Mouse (Mus musculus): ENCODE results near the gene Prss1. TPM values are rescaled to one million over a fixed set of nuclear protein-coding genes. Genes with fewer than 3 reads are reported as not detected.
"Not testable (repeated sequence)": the region's sequence is repeated elsewhere in the genome, so short reads cannot be mapped to it uniquely, and the experiment has no call there.

Prss1 gene
- not detected in 2 replicates for polyA plus RNA-seq (2015; fragmentation: Nextera tagmentation; extraction: Ambion mirVana)

DNA sequence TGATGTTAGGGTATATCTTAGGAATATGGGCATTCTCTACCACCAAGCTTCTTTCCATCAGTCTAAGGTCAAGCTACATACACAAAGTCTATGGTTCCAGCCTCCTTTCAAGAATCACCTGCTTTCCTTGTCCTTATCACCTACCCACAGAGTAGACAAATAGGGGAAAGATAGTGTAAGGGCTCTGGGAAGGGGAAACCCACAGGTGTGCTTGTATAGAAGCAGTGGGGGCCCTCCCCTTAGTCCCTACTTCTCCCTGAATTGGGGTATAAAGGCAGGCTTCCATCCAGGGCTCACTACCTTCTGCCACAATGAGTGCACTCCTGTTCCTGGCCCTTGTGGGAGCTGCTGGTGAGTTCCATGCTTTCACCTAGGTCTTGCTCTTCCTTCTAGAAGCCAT lies at the start of gene Prss1:
Prss1 (plus strand) TSS at position 301 of the 400 bp plus-strand sequence.
- H3K27ac ChIP-seq (ENCODE audit: low read length); H3K27me3 ChIP-seq (replicated peaks; ENCODE audit: control insufficient read depth, insufficient read depth, low read length); H3K9me3 ChIP-seq (ENCODE audit: control insufficient read depth, low read length); H3K4me3 ChIP-seq (replicated peaks; ENCODE audit: low read length); ATAC-seq; H3K4me1 ChIP-seq (replicated peaks; ENCODE audit: control insufficient read depth, insufficient read depth, low read length); H3K9ac ChIP-seq (replicated peaks; ENCODE audit: low read depth, low read length); H3K36me3 ChIP-seq (ENCODE audit: control insufficient read depth, insufficient read depth); H3K4me2 ChIP-seq (ENCODE audit: low read length): not testable (repeated sequence)

DNA sequence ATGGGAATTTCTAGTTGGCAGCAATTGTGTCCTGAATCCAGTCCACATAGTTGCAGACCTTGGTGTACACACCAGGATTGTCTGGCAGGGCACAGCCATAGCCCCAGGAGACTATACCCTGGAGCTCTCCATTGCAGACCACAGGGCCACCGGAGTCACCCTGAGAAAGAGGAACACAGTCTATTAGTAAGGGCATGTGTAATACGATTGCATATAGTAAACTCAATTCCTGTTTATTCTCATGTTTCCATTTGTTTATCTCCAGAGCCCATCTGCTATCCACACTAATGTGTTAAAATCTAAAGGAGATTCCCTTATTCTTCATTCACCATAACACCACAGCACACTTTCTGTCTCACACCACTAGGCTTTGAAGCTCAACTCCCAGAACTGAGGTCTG lies 16.5 kb upstream of the Prss1 start:
- not testable (repeated sequence) for H3K4me2 ChIP-seq (ENCODE audit: low read length); H3K9me3 ChIP-seq (ENCODE audit: control insufficient read depth, low read length); H3K9ac ChIP-seq (replicated peaks; ENCODE audit: low read depth, low read length); H3K36me3 ChIP-seq (ENCODE audit: control insufficient read depth, insufficient read depth); H3K27ac ChIP-seq (ENCODE audit: low read length); H3K4me3 ChIP-seq (replicated peaks; ENCODE audit: low read length); ATAC-seq; H3K4me1 ChIP-seq (replicated peaks; ENCODE audit: control insufficient read depth, insufficient read depth, low read length); H3K27me3 ChIP-seq (replicated peaks; ENCODE audit: control insufficient read depth, insufficient read depth, low read length)
- WGBS = 100% methylated on average over 2 of the region's 2 CpGs

DNA sequence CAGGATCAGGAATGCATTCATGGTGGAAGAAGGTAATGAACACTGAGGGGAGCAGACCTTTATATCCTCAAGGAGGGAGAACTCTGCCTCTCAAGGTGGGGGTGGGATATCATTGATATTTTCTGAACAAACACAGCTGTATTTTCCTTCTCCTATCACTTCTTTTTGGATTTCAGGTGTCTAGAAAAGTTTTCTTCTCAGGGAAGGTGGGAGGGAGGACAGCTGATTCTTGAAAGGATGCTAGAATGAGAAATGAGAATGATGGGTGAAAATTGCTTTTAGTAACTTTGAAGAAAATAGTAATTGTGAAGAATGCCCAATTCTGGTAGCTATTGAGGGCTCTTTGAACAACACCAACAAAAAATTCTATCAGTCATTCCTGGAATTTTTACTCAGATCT lies 12.7 kb upstream of the Prss1 start, which contains the start of gene Gm10334:
Gm10334 (minus strand) TSS at position 101 of the 400 bp plus-strand sequence.
- H3K4me1 ChIP-seq (replicated peaks; ENCODE audit: control insufficient read depth, insufficient read depth, low read length); H3K4me2 ChIP-seq (ENCODE audit: low read length); H3K27me3 ChIP-seq (replicated peaks; ENCODE audit: control insufficient read depth, insufficient read depth, low read length); ATAC-seq; H3K36me3 ChIP-seq (ENCODE audit: control insufficient read depth, insufficient read depth); H3K27ac ChIP-seq (ENCODE audit: low read length); H3K9me3 ChIP-seq (ENCODE audit: control insufficient read depth, low read length); H3K9ac ChIP-seq (replicated peaks; ENCODE audit: low read depth, low read length); H3K4me3 ChIP-seq (replicated peaks; ENCODE audit: low read length): not testable (repeated sequence)

DNA sequence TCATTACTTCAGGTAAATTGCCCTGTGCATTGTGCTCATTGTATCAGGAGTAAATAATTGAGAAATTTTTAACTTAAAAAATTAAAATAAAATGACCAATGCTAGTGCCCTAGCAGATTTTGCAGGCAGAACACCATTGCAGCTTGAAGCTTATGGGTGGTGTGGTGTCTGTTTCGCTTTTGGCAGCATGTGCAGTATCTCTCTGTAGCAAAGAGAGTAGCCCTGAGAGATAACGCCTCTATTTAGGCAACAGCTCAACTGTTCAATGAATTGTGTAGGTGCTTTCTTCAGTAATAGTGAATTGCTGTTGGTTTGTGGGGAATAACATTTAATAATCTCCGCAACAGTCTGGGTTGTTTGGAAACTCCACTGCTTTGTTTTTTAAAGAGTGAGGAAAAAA lies 40.6 kb downstream of the Prss1 start:
- Histone ChIP-seq H3K4me3 (replicated peaks; ENCODE audit: low read length) (no peak overlapping the region), H3K36me3 (ENCODE audit: control insufficient read depth, insufficient read depth) (no peaks in the 10 kb centered on the region), H3K27me3 (replicated peaks; ENCODE audit: control insufficient read depth, insufficient read depth, low read length) (no peaks in the 10 kb centered on the region), H3K4me2 (ENCODE audit: low read length) (no peak overlapping the region), H3K9me3 (ENCODE audit: control insufficient read depth, low read length) (no peaks in the 10 kb centered on the region), H3K9ac (replicated peaks; ENCODE audit: low read depth, low read length) (no peak overlapping the region), H3K4me1 (replicated peaks; ENCODE audit: control insufficient read depth, insufficient read depth, low read length) (no peaks in the 10 kb centered on the region), H3K27ac (ENCODE audit: low read length) (no peak overlapping the region)
- no peak for ATAC-seq
- 90% methylated on average over 3 of the region's 3 CpGs for WGBS

DNA sequence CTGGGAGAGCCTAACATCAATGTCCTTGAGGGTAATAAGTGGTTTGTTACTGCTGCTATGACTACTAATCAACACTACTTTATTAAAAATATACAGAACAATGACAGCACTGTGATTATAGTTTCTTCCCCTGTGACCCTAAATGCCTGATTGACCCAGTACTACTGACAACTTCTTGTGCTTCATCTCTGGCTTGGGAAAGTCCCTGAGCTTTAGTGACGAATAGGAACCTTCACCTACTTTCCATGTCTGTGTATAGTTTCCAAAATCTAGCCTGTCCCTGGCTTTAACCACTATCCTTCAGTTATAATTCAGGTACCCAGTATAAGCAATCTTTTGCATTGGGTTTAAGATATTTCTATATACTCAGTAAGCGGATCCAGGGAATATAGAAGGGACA lies 46.2 kb downstream of the Prss1 start:
- no peak overlapping the region for H3K9ac ChIP-seq (replicated peaks; ENCODE audit: low read depth, low read length)
- no peak overlapping the region for H3K27ac ChIP-seq (ENCODE audit: low read length)
- ATAC-seq = no peak
- H3K27me3 ChIP-seq (replicated peaks; ENCODE audit: control insufficient read depth, insufficient read depth, low read length) = no peaks in the 10 kb centered on the region
- H3K4me3 ChIP-seq (replicated peaks; ENCODE audit: low read length) = no peak overlapping the region
- H3K36me3 ChIP-seq (ENCODE audit: control insufficient read depth, insufficient read depth) = no peaks in the 10 kb centered on the region
- WGBS = 92% methylated on average over 2 of the region's 2 CpGs
- no peak overlapping the region for H3K4me2 ChIP-seq (ENCODE audit: low read length)
- no peaks in the 10 kb centered on the region for H3K9me3 ChIP-seq (ENCODE audit: control insufficient read depth, low read length)
- no peaks in the 10 kb centered on the region for H3K4me1 ChIP-seq (replicated peaks; ENCODE audit: control insufficient read depth, insufficient read depth, low read length)

DNA sequence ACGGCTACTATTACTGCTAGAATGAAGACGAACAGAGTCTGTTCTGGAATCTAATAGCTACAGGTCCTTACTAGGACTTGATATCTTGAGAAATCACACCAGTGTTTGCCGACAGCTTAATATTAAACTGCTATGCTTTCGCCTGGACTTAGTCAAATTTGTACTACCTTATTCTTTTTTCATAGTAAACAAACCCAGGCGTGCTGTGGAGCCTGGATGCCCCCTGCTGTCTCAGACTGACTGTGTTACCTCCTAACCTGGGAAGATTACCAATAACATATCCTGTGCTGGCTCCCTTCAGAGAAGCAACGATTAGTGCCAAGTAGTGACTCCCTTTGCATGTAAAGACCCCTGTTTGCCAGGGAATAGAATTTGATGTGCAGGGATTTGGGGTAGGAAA lies 46.6 kb downstream of the Prss1 start:
- H3K9ac ChIP-seq (replicated peaks; ENCODE audit: low read depth, low read length) = no peak overlapping the region
- 75% methylated on average over 6 of the region's 6 CpGs for WGBS
- no peaks in the 10 kb centered on the region for H3K27me3 ChIP-seq (replicated peaks; ENCODE audit: control insufficient read depth, insufficient read depth, low read length)
- no peak overlapping the region for H3K27ac ChIP-seq (ENCODE audit: low read length)
- H3K4me1 ChIP-seq (replicated peaks; ENCODE audit: control insufficient read depth, insufficient read depth, low read length) = no peaks in the 10 kb centered on the region
- H3K4me3 ChIP-seq (replicated peaks; ENCODE audit: low read length) = no peak overlapping the region
- no peaks in the 10 kb centered on the region for H3K9me3 ChIP-seq (ENCODE audit: control insufficient read depth, low read length)
- H3K36me3 ChIP-seq (ENCODE audit: control insufficient read depth, insufficient read depth) = no peaks in the 10 kb centered on the region
- H3K4me2 ChIP-seq (ENCODE audit: low read length) = no peak overlapping the region
- ATAC-seq = no peak

Other genes starting within 250 kb of the Prss1 start
- not detected in 2 replicates for gene Try4, start 156.7 kb upstream of the Prss1 start, polyA plus RNA-seq (2015; fragmentation: Nextera tagmentation; extraction: Ambion mirVana)
- gene Try5, start 142.1 kb upstream of the Prss1 start, polyA plus RNA-seq (2015; fragmentation: Nextera tagmentation; extraction: Ambion mirVana) = not detected in 2 replicates
- not detected in 2 replicates for gene Try10, start 104.8 kb upstream of the Prss1 start, polyA plus RNA-seq (2015; fragmentation: Nextera tagmentation; extraction: Ambion mirVana)
- gene Prss3, start 81.3 kb upstream of the Prss1 start, polyA plus RNA-seq (2015; fragmentation: Nextera tagmentation; extraction: Ambion mirVana) = not detected in 2 replicates
- not detected in 2 replicates for gene Gm5771, start 66.6 kb upstream of the Prss1 start, polyA plus RNA-seq (2015; fragmentation: Nextera tagmentation; extraction: Ambion mirVana)
- gene Gm10334, start 12.8 kb upstream of the Prss1 start, polyA plus RNA-seq (2015; fragmentation: Nextera tagmentation; extraction: Ambion mirVana) = not detected in 2 replicates
- not detected in 2 replicates for gene Prss2, start 62.9 kb downstream of the Prss1 start, polyA plus RNA-seq (2015; fragmentation: Nextera tagmentation; extraction: Ambion mirVana)
- gene Ephb6, start 146.6 kb downstream of the Prss1 start, polyA plus RNA-seq (2015; fragmentation: Nextera tagmentation; extraction: Ambion mirVana) = 37.7 and 39.4 TPM in 2 replicates
- 0.60 and 0.65 TPM in 2 replicates for gene Trpv6, start 177.5 kb downstream of the Prss1 start, polyA plus RNA-seq (2015; fragmentation: Nextera tagmentation; extraction: Ambion mirVana)
- gene Trpv5, start 221.8 kb downstream of the Prss1 start, polyA plus RNA-seq (2015; fragmentation: Nextera tagmentation; extraction: Ambion mirVana) = not detected in 2 replicates
- not detected in 2 replicates for gene Llcfc1, start 225.5 kb downstream of the Prss1 start, polyA plus RNA-seq (2015; fragmentation: Nextera tagmentation; extraction: Ambion mirVana)
- gene Kel, start 245.4 kb downstream of the Prss1 start, polyA plus RNA-seq (2015; fragmentation: Nextera tagmentation; extraction: Ambion mirVana) = 0.29 and 0.48 TPM in 2 replicates